Mouse (Mus musculus) gastrocnemius, adult 2 months (tissue): ENCODE results near the gene Krt222. TPM values are rescaled to one million over a fixed set of nuclear protein-coding genes. Genes with fewer than 3 reads are reported as not detected.

Experiments
- DNase-seq: peaks from one replicate; pipeline ENCODE4 v3.0.0; 2022
- H3K27ac ChIP-seq: fragments of 200-600 bp; 2 replicates; pipeline ENCODE4 v1.8.1; 2022; ENCODE audit warnings: mild to moderate bottlenecking
- H3K4me3 ChIP-seq: fragments of 200-600 bp; 2 replicates; pipeline ENCODE4 v1.8.1; 2022; ENCODE audit warnings: mild to moderate bottlenecking, moderate library complexity
- CTCF ChIP-seq: fragments of 200-600 bp; IDR thresholded peaks from 2 replicates; pipeline ENCODE4 v1.8.1; 2022; ENCODE audit warnings: antibody characterized with exemption, mild to moderate bottlenecking, moderate library complexity
- intact Hi-C: fragments of 180-260 bp; cut with DNase I; formaldehyde crosslinking; loops from one replicate; pipeline ENCODE4 v1.15.1; 2025
- total RNA-seq, 2 experiments: library from RNA; stranded (reverse); gene quantifications; 2 replicates each; pipeline ENCODE4 v1.2.3; 2021

Krt222 gene
- total RNA-seq, 2 experiments from 2014 or later = 2.0 to 6.1 TPM

- no peak for DNase-seq
- no peak for TF ChIP-seq CTCF
- H3K27ac ChIP-seq = no peak overlapping the region
- H3K4me3 ChIP-seq = no peak overlapping the region
- intact Hi-C loops = loop anchor here (5.0 kb wide), 1 partner anchor 60 kb away; no protein-coding TSS in a partner anchor
Observed at GRCm38 (mm10) chr11:99186836-99187235, 57.0 kb downstream of the Krt222 start.

Other genes with a start within 250 kb of the Krt222 start
- gene Top2a, start 219.9 kb downstream of the Krt222 start, total RNA-seq = under 1 TPM; 0.11 to 0.18 TPM
- 10 to 100 TPM; 30.4 to 36.8 TPM for gene Igfbp4, start 202.8 kb downstream of the Krt222 start, total RNA-seq
- gene Tns4, start 154.8 kb downstream of the Krt222 start, total RNA-seq = under 1 TPM in 1 of 2 experiments, not detected in 1; 0.22 TPM
- gene Ccr7, start 89.0 kb downstream of the Krt222 start, total RNA-seq = not detected
- gene Smarce1, start 13.1 kb downstream of the Krt222 start, total RNA-seq = 10 to 100 TPM; 33.2 to 33.4 TPM
- not detected for gene Krt24, start 41.2 kb upstream of the Krt222 start, total RNA-seq
- gene Krt25, start 78.9 kb upstream of the Krt222 start, total RNA-seq = not detected
- not detected for gene Krt26, start 93.9 kb upstream of the Krt222 start, total RNA-seq
- gene Krt27, start 107.0 kb upstream of the Krt222 start, total RNA-seq = not detected
- gene Krt28, start 130.8 kb upstream of the Krt222 start, total RNA-seq = not detected
- gene Krt10, start 145.3 kb upstream of the Krt222 start, total RNA-seq = 1 to 10 TPM; 3.7 TPM
- gene Krt12, start 178.2 kb upstream of the Krt222 start, total RNA-seq = not detected
- not detected for gene Krt20, start 194.1 kb upstream of the Krt222 start, total RNA-seq
- not detected for gene Krt23, start 249.1 kb upstream of the Krt222 start, total RNA-seq